Mouse (Mus musculus) bone marrow, adult 2 months (tissue): ENCODE measurements around the gene Raet1e. TPM values are rescaled to one million over a fixed set of nuclear protein-coding genes. Genes with fewer than 3 reads are reported as not detected.
"Not testable (repeated sequence)": the region's sequence is repeated elsewhere in the genome, so short reads cannot be mapped to it uniquely, and the experiment has no call there.

Experiments
- H3K27ac ChIP-seq: fragments of 200-500 bp; 2 replicates; pipeline ENCODE4 v1.5.1; 2012; ENCODE audit warnings: low read depth, mild to moderate bottlenecking, control low read depth, inconsistent platforms, low read length; ENCODE audit not compliant: control insufficient read depth, poor library complexity, insufficient read depth
- H3K4me1 ChIP-seq: fragments of 200-500 bp; 2 replicates; pipeline ENCODE4 v1.6.1; 2011; ENCODE audit warnings: low read length; ENCODE audit not compliant: control insufficient read depth, insufficient read depth
- H3K4me3 ChIP-seq: fragments of 200-500 bp; replicated peaks from 2 replicates; pipeline ENCODE3; 2011; ENCODE audit warnings: mild to moderate bottlenecking, low read depth, low read length, control low read depth; ENCODE audit not compliant: control insufficient read depth
- CTCF ChIP-seq: fragments of 200-500 bp; IDR thresholded peaks from 2 replicates; pipeline ENCODE4 v1.5.1; 2011; ENCODE audit warnings: low read length, control low read depth; ENCODE audit not compliant: control insufficient read depth, insufficient read depth
- POLR2A ChIP-seq: fragments of 200-500 bp; IDR thresholded peaks from 2 replicates; pipeline ENCODE4 v1.6.1; 2011; ENCODE audit warnings: low read depth, mild to moderate bottlenecking, control low read depth, low read length, borderline replicate concordance; ENCODE audit not compliant: control insufficient read depth
- WGBS: fragments of 180-500 bp; shearing (Covaris S2); methylation state at CpG from one replicate; pipeline ENCODE4 v1.1.7; 2018; 5-methylcytosine and 5-hydroxymethylcytosine counted together
- polyA plus RNA-seq: library from polyadenylated mRNA; stranded (reverse); fragments of >200 nt; gene quantifications from 2 replicates; pipeline ENCODE4 v1.2.4, GENCODE M21; 2011; ENCODE audit warnings: low replicate concordance; ENCODE audit not compliant: missing spikeins, insufficient read depth, insufficient read length

Gene Raet1e
- polyA plus RNA-seq, 1 experiment = 1.6 TPM

DNA sequence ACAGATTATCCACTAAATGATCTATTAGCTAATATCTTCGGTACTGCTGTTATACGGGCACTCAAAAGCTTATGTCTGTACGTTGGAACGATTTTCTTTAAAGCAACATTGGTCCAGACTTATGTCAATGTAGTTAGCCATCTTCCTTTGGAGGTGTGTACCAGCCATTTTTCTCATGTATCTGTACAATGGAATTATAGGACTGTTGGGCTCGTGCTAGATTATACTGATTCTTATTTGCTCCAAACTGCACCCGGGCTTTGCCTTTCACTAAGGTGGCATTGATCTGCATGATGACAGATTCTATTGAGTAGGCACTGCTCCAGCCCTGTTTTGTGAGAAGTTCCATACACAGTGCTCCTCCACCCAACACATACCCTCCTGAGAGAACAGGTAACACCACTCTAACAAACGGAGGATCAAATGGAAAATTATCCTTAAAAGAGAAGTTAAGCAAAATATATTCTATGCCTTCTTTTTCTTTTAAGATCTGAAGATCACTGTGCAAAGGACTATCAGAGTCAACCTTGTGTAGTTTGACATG is 5.2 kb upstream of the Raet1e start:
- not testable (repeated sequence) for H3K4me3 ChIP-seq, H3K27ac ChIP-seq, H3K4me1 ChIP-seq
- 9% methylated on average over 7 of the region's 7 CpGs for WGBS

DNA sequence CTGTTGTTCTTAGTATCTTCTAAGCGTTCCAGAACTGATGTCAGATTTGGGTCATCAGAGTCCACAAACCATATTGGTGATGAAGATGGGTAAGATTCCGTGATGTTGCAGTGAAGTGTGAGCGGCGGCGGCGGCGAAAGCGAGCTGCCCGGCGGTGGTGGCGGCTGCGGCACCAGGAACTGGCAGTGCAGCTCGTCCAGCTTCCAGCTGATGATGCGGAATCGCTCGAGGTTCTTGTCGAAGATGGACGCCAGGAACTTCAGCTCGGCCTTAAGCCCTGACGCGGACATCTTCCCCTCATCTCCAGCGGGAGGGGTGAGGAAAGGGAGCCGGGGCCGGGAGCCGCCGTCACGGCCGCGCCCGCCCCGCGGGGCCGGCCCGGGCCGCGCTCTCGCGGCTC is 4.2 kb upstream of the Raet1e start:
- not testable (repeated sequence) for H3K4me3 ChIP-seq, H3K4me1 ChIP-seq, H3K27ac ChIP-seq
- under 1% methylated on average over 38 of the region's 38 CpGs for WGBS

- no peak for TF ChIP-seq CTCF
- TF ChIP-seq POLR2A = no peak
- Histone ChIP-seq H3K27ac (no peak overlapping the region), H3K4me3 (no peak overlapping the region), H3K4me1 (no peaks in the 10 kb centered on the region)
- 40% methylated on average over 3 of the region's 3 CpGs for WGBS
Observed at GRCm38 (mm10) chr10:22154871-22155799, 3.2 kb upstream of the Raet1e start.

GRCm38 (mm10) chr10:22159131-22159561 is 777 bp downstream of the Raet1e start:
- Histone ChIP-seq H3K4me3 (no peak overlapping the region), H3K4me1 (no peaks in the 10 kb centered on the region), H3K27ac (no peak overlapping the region)
- TF ChIP-seq POLR2A = no peak
- TF ChIP-seq CTCF = no peak
- 2% methylated on average over 24 of the region's 24 CpGs for WGBS

DNA sequence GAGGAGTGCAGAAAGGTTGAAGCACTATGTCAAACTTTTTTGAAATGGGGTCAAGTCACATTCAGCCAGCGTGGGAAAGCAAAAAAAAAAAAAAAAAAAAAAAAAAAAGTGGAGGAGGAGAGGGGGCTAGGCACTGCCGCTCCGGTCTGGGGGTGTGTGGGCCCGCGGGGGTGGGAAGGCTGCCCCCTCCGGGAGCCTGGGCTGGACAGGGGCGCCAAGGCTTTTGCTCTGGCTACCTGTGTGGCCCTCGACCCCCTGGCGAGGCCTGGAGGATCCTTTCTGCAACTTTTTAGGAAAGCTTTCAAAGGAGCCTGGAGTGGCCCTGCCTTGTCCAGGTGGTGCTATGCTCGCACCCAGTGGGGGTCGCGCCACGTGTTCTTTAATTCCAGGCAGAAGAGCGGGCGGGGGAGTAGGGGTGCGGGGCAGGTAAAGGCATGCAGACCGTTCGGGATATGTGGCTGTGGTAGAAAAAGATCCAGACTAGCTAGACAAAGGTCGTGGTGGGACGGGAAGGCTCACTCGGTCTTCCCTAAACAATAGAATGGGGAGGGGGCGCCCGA is 1.3 kb downstream of the Raet1e start:
- 16% methylated on average over 23 of the region's 23 CpGs for WGBS
- H3K27ac ChIP-seq = no peak overlapping the region
- H3K4me3 ChIP-seq = no peak overlapping the region
- H3K4me1 ChIP-seq = no peaks in the 10 kb centered on the region
- TF ChIP-seq POLR2A (no peak), CTCF (no peak)

DNA sequence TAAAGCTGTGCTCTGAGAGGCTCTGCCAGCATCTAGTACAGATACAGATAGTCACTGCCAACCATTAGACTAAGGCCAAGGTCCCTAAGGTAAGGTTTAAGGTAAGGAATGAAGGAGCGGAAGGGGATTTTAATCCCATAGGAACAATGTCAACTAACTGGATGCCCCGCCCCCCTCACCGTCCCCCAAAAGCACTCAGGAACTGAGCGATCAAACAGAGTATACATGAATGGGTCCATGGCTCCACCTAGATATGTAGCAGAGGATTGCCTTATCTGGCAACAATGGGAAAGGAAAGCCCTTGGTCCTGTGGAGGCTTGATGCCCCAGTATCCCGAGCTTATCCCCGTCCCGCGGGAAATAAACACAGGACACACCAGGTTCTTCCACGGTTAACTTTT is 4.9 kb downstream of the Raet1e start:
- WGBS = 8% methylated on average over 9 of the region's 9 CpGs
- H3K27ac ChIP-seq, H3K4me1 ChIP-seq, H3K4me3 ChIP-seq: not testable (repeated sequence)

DNA sequence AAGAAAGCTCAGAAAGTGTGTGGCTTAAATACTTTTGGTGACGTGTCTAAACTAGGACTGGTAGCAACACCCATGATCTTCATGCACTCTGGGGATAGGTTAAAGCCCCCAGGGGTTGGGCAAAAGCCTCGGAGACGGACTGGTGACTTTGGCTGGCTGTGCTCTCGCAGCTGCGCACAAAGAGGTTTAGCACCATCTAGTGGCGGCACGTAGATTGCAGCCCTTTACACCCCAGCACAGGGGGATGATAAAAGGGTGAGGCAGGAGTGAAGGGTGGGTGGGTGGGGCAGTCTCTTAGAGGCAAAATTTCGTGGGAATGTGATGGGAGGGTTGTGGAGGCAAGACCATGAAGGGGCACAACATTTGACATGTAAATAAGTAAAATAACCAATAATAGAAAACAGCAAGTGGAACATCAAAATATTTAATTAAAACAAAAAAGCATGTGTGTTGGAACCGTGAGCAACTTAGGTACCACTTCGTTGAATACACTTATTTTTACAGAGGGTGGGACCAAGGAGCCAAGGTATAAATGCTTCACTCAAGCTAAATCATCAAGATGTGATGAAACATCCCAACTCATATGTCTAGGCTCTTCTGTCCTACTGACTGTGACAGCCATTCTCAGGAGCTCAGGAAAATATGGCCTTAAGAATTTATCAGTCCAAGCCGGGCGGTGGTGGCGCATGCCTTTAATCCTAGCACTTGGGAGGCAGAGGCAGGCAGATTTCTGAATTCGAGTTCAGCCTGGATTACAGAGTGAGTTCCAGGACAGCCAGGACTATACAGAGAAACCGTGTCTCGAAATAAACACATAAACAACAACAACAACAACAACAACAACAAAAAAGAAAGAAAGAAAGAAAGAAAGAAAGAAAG is 5.6 kb downstream of the Raet1e start:
- not testable (repeated sequence) for H3K4me1 ChIP-seq, H3K4me3 ChIP-seq, H3K27ac ChIP-seq
- 31% methylated on average over 16 of the region's 16 CpGs for WGBS
- peak; percentile 42; the same call in 1 of the 2 replicates for TF ChIP-seq CTCF

- 0 out of 2 replicates have a peak overlapping the region, but pooled peaks have one; percentile 29 for H3K27ac ChIP-seq
- WGBS = 16% methylated on average over 5 of the region's 5 CpGs
- H3K4me1 ChIP-seq, H3K4me3 ChIP-seq: not testable (repeated sequence)
Observed at GRCm38 (mm10) chr10:22165328-22166003, 7.1 kb downstream of the Raet1e start.

- not testable (repeated sequence) for H3K4me3 ChIP-seq, H3K4me1 ChIP-seq
- H3K27ac ChIP-seq = 0 out of 2 replicates have a peak overlapping the region, but pooled peaks have one; percentile 29
- 13% methylated on average over 2 of the region's 2 CpGs for WGBS
Observed at GRCm38 (mm10) chr10:22166025-22166424, 7.7 kb downstream of the Raet1e start.

- WGBS = 63% methylated on average over 1 of the region's 1 CpGs
Observed at GRCm38 (mm10) chr10:22167061-22167460, 8.7 kb downstream of the Raet1e start.

GRCm38 (mm10) chr10:22169116-22169515 is 10.7 kb downstream of the Raet1e start:
- not testable (repeated sequence) for H3K27ac ChIP-seq, H3K4me3 ChIP-seq, H3K4me1 ChIP-seq

More at GRCm38 (mm10) chr10:22167061-22167460, 8.7 kb downstream of the Raet1e start:
- H3K27ac ChIP-seq, H3K4me3 ChIP-seq, H3K4me1 ChIP-seq: not testable (repeated sequence)
